Mouse (Mus musculus) kidney, embryonic 15.5 days (tissue): Measurements from ENCODE around the gene Ppp3ca. TPM values are rescaled to one million over a fixed set of nuclear protein-coding genes. Genes with fewer than 3 reads are reported as not detected.
A peak's percentile ranks its signal among the peaks of the same experiment; 100 is the strongest.

Source experiments
- ATAC-seq: fragments of 200-750 bp; cut with Nextera tagmentation; replicated peaks from 2 replicates; pipeline ENCODE4 v1.8.0; 2017; ENCODE audit warnings: moderate TSS enrichment; ENCODE audit not compliant: low FRiP score
- H3K27ac ChIP-seq: fragments of 300-500 bp; sonication (generic); 2 replicates; pipeline ENCODE4 v1.5.1; 2015; ENCODE audit warnings: mild to moderate bottlenecking, inconsistent platforms
- H3K27me3 ChIP-seq: fragments of 300-500 bp; sonication (generic); 2 replicates; pipeline ENCODE4 v1.6.1; 2015; ENCODE audit warnings: inconsistent platforms
- H3K36me3 ChIP-seq: fragments of 300-500 bp; sonication (generic); 2 replicates; pipeline ENCODE4 v1.6.1; 2015; ENCODE audit warnings: inconsistent platforms
- H3K4me1 ChIP-seq: fragments of 300-500 bp; sonication (generic); 2 replicates; pipeline ENCODE4 v1.6.1; 2015; ENCODE audit warnings: inconsistent platforms
- H3K4me2 ChIP-seq: fragments of 300-500 bp; sonication (generic); 2 replicates; pipeline ENCODE4 v1.6.1; 2015; ENCODE audit warnings: moderate library complexity, mild to moderate bottlenecking, inconsistent platforms
- H3K4me3 ChIP-seq: fragments of 300-500 bp; sonication (generic); replicated peaks from 2 replicates; pipeline ENCODE4 v1.5.1; 2015; ENCODE audit warnings: mild to moderate bottlenecking, inconsistent platforms
- H3K9ac ChIP-seq: fragments of 300-500 bp; sonication (generic); 2 replicates; pipeline ENCODE4 v1.6.1; 2015; ENCODE audit warnings: mild to moderate bottlenecking, inconsistent platforms
- H3K9me3 ChIP-seq: fragments of 300-500 bp; sonication (generic); replicated peaks from 2 replicates; pipeline ENCODE4 v1.6.1; 2016; ENCODE audit warnings: inconsistent platforms
- WGBS: fragments of 180-500 bp; shearing (Covaris S2); methylation state at CpG from one replicate; pipeline ENCODE4 v1.1.7; 2015; ENCODE audit warnings: mixed read lengths; 5-methylcytosine and 5-hydroxymethylcytosine counted together
- polyA plus RNA-seq: library from polyadenylated mRNA; unstranded; fragments of >200 nt; fragmentation: Nextera tagmentation; extraction: Ambion mirVana; gene quantifications from 2 replicates; pipeline ENCODE4 v1.2.1, GENCODE M21; 2015

Ppp3ca gene
- polyA plus RNA-seq, 1 experiment from 2014 or later: 64.0 TPM

DNA sequence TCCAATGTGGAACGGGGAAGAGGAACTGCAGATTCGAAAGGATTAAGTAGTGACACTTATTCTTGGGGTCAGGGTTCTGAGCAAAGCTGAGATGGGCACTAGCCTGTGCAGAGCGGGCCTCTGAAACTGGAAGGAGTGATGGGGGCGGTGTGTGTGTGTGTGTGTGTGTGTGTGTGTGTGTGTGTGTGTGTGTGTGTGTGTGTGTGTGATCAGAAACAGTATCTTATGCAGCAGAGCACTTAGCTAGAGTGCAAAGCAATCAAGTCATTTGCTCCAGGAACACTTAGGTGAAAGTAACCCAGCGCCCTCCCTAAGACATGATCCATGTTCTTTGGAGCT, 2.0 kb downstream of the Ppp3ca start:
- Histone ChIP-seq H3K4me1 (peaks cover 33% of the 10 kb centered on the region), H3K4me3 (peak overlapping the region; percentile 97), H3K36me3 (no peaks in the 10 kb centered on the region), H3K9me3 (no peaks in the 10 kb centered on the region), H3K27ac (peak overlapping the region; percentile 96), H3K27me3 (no peaks in the 10 kb centered on the region), H3K4me2 (peak overlapping the region; percentile 77), H3K9ac (peak overlapping the region; percentile 62)
- WGBS: 10% methylated on average over 5 of the region's 5 CpGs
- ATAC-seq: no peak

DNA sequence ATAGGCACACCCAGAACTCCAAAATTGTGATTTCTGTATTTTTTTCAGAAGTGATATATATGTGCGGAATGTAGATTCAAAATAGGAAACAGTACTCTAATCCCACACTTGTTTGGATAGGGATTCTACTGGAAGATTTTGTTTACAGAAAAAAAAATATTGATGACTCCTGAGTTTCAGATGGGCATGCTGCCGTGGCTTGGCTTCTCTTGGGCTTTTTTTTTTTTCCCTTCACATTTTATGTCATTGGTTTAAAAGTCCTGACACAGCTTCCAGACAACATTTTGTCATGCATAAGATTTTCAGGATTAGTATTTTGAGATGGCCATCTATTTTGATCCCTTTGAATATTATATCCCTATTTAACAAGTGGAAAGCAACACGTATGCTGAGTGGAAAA, 2.9 kb downstream of the Ppp3ca start:
- no peaks in the 10 kb centered on the region for H3K9me3 ChIP-seq
- ATAC-seq: no peak
- H3K4me2 ChIP-seq: peak overlapping the region; percentile 77; the same call in 1 of the 2 replicates
- H3K9ac ChIP-seq: no peak overlapping the region
- 63% methylated on average over 3 of the region's 3 CpGs for WGBS
- no peak overlapping the region for H3K27ac ChIP-seq
- H3K36me3 ChIP-seq: no peaks in the 10 kb centered on the region
- peaks cover 36% of the 10 kb centered on the region for H3K4me1 ChIP-seq
- H3K4me3 ChIP-seq: 0 out of 2 replicates have a peak overlapping the region, but pooled peaks have one; percentile 97
- no peaks in the 10 kb centered on the region for H3K27me3 ChIP-seq

DNA sequence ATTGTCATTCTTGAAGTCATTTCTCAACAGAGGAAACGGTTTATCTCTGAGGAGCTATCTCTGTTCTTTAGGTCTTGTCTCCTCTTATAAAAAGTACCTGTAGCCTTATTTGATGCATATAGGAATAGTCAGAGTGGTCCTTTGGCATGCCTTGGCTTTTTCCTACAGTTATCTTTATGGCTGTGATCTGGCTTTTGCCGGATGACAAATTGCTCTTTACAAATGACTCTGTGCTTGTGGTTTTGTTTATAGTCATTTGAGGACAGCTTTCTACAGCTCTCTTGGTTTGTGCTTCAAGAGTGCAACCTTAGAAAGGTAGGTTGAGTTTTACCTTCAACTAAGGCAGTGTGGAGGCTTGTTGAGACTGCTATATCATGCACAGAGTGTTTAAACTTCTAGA, 3.4 kb downstream of the Ppp3ca start:
- no peak for ATAC-seq
- Histone ChIP-seq H3K36me3 (no peaks in the 10 kb centered on the region), H3K9ac (no peak overlapping the region), H3K27me3 (no peaks in the 10 kb centered on the region), H3K9me3 (no peaks in the 10 kb centered on the region), H3K4me1 (peaks cover 32% of the 10 kb centered on the region), H3K27ac (no peak overlapping the region), H3K4me2 (no peak overlapping the region), H3K4me3 (no peak overlapping the region)
- WGBS: 77% methylated on average over 2 of the region's 2 CpGs

DNA sequence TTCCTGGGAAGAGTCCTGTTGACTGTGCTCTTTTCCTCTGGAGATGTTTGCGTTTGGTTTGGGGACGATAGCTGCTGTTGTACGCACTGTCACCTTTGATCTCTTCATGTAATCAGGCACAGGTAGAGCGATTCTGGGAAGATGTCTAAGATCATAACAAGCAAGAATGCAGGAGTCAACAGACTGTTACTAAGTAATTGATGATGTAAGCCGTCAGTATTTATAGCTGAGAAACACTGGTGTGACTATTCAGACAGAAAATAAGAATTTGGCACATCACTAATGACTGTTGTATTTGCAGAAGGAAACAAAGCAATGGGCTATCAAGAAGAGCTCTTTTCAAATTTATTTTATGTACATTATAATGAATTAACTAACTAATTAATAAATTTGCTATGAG, 4.6 kb downstream of the Ppp3ca start:
- 67% methylated on average over 5 of the region's 5 CpGs for WGBS
- H3K4me1 ChIP-seq: peaks cover 30% of the 10 kb centered on the region
- no peak overlapping the region for H3K9ac ChIP-seq
- no peak overlapping the region for H3K4me2 ChIP-seq
- H3K36me3 ChIP-seq: no peaks in the 10 kb centered on the region
- H3K27ac ChIP-seq: no peak overlapping the region
- no peaks in the 10 kb centered on the region for H3K27me3 ChIP-seq
- H3K4me3 ChIP-seq: no peak overlapping the region
- no peak for ATAC-seq
- H3K9me3 ChIP-seq: no peaks in the 10 kb centered on the region

- Histone ChIP-seq H3K27me3 (no peaks in the 10 kb centered on the region), H3K9me3 (no peaks in the 10 kb centered on the region), H3K4me1 (peaks cover 38% of the 10 kb centered on the region), H3K4me2 (no peak overlapping the region), H3K36me3 (no peaks in the 10 kb centered on the region), H3K27ac (no peak overlapping the region), H3K9ac (no peak overlapping the region), H3K4me3 (no peak overlapping the region)
- WGBS: 92% methylated on average over 2 of the region's 2 CpGs
- no peak for ATAC-seq
Observed at GRCm38 (mm10) chr3:136676991-136677390, 7.1 kb downstream of the Ppp3ca start.

DNA sequence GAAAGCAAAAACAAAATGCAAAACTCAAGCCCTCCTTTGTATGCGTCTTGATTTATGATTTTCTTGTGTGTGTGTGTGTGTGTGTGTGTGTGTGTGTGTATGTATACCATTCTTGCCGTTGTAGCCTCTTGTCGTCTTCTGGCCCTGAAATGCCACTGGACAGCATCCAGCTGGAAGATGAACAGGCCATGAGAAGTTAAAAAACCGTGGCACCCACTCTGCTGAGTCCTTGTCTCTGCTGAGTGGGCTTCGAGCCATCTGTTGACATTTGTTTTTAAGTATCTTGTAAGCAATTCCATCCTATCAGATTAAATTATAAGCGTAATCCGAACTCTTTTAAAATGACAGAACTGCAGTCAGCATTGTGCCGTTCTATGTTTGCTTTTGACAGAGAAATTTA, 8.5 kb downstream of the Ppp3ca start:
- no peaks in the 10 kb centered on the region for H3K27me3 ChIP-seq
- H3K9me3 ChIP-seq: no peaks in the 10 kb centered on the region
- H3K4me1 ChIP-seq: peaks cover 30% of the 10 kb centered on the region
- no peaks in the 10 kb centered on the region for H3K36me3 ChIP-seq
- H3K9ac ChIP-seq: no peak overlapping the region
- 43% methylated on average over 8 of the region's 8 CpGs for WGBS
- ATAC-seq: no peak
- no peak overlapping the region for H3K4me2 ChIP-seq
- no peak overlapping the region for H3K27ac ChIP-seq
- H3K4me3 ChIP-seq: no peak overlapping the region

GRCm38 (mm10) chr3:136679903-136680491, 10.1 kb downstream of the Ppp3ca start:
- Histone ChIP-seq H3K27ac (no peak overlapping the region), H3K4me1 (peaks cover 25% of the 10 kb centered on the region), H3K4me3 (no peak overlapping the region), H3K36me3 (no peaks in the 10 kb centered on the region), H3K9ac (no peak overlapping the region), H3K4me2 (no peak overlapping the region), H3K27me3 (no peaks in the 10 kb centered on the region), H3K9me3 (no peaks in the 10 kb centered on the region)
- WGBS: 68% methylated on average over 6 of the region's 6 CpGs
- no peak for ATAC-seq

DNA sequence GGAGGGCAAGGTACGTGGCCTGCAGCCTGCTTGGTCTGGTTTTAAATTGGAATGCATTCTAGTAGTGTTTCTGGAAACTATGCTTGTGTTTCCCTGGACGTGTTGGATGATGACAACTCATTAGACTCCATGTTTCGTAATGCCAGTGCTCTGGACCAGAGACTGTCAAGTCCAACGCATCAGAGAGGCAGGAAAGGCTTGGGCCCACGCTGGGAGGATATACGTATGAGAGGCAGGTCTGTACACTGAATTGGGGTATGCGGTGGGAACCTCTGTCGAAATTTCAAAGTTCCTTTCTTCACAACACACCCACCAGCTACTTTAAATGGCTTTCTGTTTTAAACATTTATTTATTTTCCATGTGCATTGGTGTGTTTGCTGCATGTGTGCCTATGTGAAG, 12.3 kb downstream of the Ppp3ca start:
- Histone ChIP-seq H3K4me1 (peaks cover 28% of the 10 kb centered on the region), H3K36me3 (no peaks in the 10 kb centered on the region), H3K4me3 (no peak overlapping the region), H3K9me3 (no peaks in the 10 kb centered on the region), H3K27ac (no peak overlapping the region), H3K27me3 (no peaks in the 10 kb centered on the region), H3K9ac (no peak overlapping the region), H3K4me2 (no peak overlapping the region)
- WGBS: 93% methylated on average over 8 of the region's 8 CpGs
- no peak for ATAC-seq

GRCm38 (mm10) chr3:136684191-136684958, 14.5 kb downstream of the Ppp3ca start:
- Histone ChIP-seq H3K4me2 (no peak overlapping the region), H3K9me3 (no peaks in the 10 kb centered on the region), H3K36me3 (no peaks in the 10 kb centered on the region), H3K27me3 (no peaks in the 10 kb centered on the region), H3K4me1 (peaks cover 29% of the 10 kb centered on the region), H3K27ac (no peak overlapping the region), H3K9ac (no peak overlapping the region), H3K4me3 (no peak overlapping the region)
- 81% methylated on average over 15 of the region's 15 CpGs for WGBS
- no peak for ATAC-seq

- ATAC-seq: no peak
- 93% methylated on average over 8 of the region's 8 CpGs for WGBS
Observed at GRCm38 (mm10) chr3:136686429-136686828, 16.5 kb downstream of the Ppp3ca start.

DNA sequence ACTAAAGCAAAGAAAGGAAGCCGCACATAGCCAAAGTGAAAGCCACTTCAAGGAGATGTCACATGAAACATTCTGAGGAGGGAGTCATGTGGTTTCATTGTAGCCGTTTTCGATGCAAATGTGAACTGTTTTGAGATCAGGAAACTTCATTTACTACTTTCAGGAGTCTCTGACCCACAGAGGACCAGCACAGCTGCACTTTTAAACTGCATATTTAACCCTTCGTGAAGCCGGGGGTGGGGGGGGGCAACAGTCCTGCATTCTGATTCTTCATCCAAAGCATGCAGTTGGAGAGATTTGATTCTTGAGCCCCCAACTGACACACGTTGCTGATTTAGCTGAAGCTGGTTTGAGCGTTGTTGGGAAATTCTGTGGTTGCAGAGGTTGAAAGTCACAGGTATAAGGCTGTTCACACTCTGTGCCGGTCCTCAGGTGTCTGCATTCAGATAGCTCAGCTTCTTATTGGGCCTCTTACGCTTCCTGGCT, 18.2 kb downstream of the Ppp3ca start:
- no peak overlapping the region for H3K9ac ChIP-seq
- H3K36me3 ChIP-seq: no peaks in the 10 kb centered on the region
- no peak overlapping the region for H3K4me2 ChIP-seq
- H3K27me3 ChIP-seq: no peaks in the 10 kb centered on the region
- 73% methylated on average over 9 of the region's 9 CpGs for WGBS
- no peak for ATAC-seq
- no peak overlapping the region for H3K4me3 ChIP-seq
- peaks cover 20% of the 10 kb centered on the region; the same call in 1 of the 2 replicates for H3K4me1 ChIP-seq
- no peaks in the 10 kb centered on the region for H3K9me3 ChIP-seq
- no peak overlapping the region for H3K27ac ChIP-seq

More at GRCm38 (mm10) chr3:136686429-136686828, 16.5 kb downstream of the Ppp3ca start:
- no peak overlapping the region for H3K27ac ChIP-seq
- no peaks in the 10 kb centered on the region for H3K9me3 ChIP-seq
- no peak overlapping the region for H3K4me2 ChIP-seq
- no peak overlapping the region for H3K4me3 ChIP-seq
- no peak overlapping the region for H3K9ac ChIP-seq
- no peaks in the 10 kb centered on the region for H3K36me3 ChIP-seq
- H3K27me3 ChIP-seq: no peaks in the 10 kb centered on the region
- peaks cover 19% of the 10 kb centered on the region; the same call in 1 of the 2 replicates for H3K4me1 ChIP-seq

- Histone ChIP-seq H3K27ac (no peak overlapping the region), H3K9me3 (no peaks in the 10 kb centered on the region), H3K27me3 (no peaks in the 10 kb centered on the region), H3K9ac (no peak overlapping the region), H3K4me1 (0 out of 2 replicates have a peak, but pooled peaks cover 16% of the 10 kb centered on the region), H3K4me2 (no peak overlapping the region), H3K4me3 (no peak overlapping the region), H3K36me3 (no peaks in the 10 kb centered on the region)
- ATAC-seq: peak; percentile 43; the same call in 1 of the 2 replicates
- 91% methylated on average over 7 of the region's 7 CpGs for WGBS
Observed at GRCm38 (mm10) chr3:136689793-136690543, 20.0 kb downstream of the Ppp3ca start.
